Mouse (Mus musculus) limb, embryonic 12.5 days (tissue): ENCODE data around the gene Aqp8. TPM values are rescaled to one million over a fixed set of nuclear protein-coding genes. Genes with fewer than 3 reads are reported as not detected.

ENCODE experiments used
- ATAC-seq: fragments of 200-750 bp; cut with Nextera tagmentation; 2 replicates; pipeline ENCODE4 v1.8.0; 2017; ENCODE audit warnings: low read depth, moderate TSS enrichment; ENCODE audit not compliant: insufficient number of reproducible peaks, insufficient read depth, low FRiP score, low TSS enrichment
- H3K27ac ChIP-seq: fragments of 300-500 bp; sonication (generic); 2 replicates; pipeline ENCODE4 v1.5.1; 2016; ENCODE audit warnings: mild to moderate bottlenecking, moderate library complexity
- H3K27me3 ChIP-seq: fragments of 300-500 bp; sonication (generic); 2 replicates; pipeline ENCODE4 v1.6.1; 2016; ENCODE audit warnings: mild to moderate bottlenecking, moderate library complexity
- H3K36me3 ChIP-seq: fragments of 300-500 bp; sonication (generic); 2 replicates; pipeline ENCODE4 v1.6.1; 2016; ENCODE audit warnings: mild to moderate bottlenecking, moderate library complexity
- H3K4me1 ChIP-seq: fragments of 300-500 bp; sonication (generic); replicated peaks from 2 replicates; pipeline ENCODE4 v1.6.1; 2016
- H3K4me2 ChIP-seq: fragments of 300-500 bp; sonication (generic); 2 replicates; pipeline ENCODE4 v1.6.1; 2016; ENCODE audit warnings: mild to moderate bottlenecking, moderate library complexity
- H3K4me3 ChIP-seq: fragments of 300-500 bp; sonication (generic); replicated peaks from 2 replicates; pipeline ENCODE4 v1.5.1; 2016; ENCODE audit warnings: mild to moderate bottlenecking
- H3K9ac ChIP-seq: fragments of 300-500 bp; sonication (generic); replicated peaks from 2 replicates; pipeline ENCODE4 v1.6.1; 2016; ENCODE audit warnings: mild to moderate bottlenecking, moderate library complexity
- H3K9me3 ChIP-seq: fragments of 300-500 bp; sonication (generic); 2 replicates; pipeline ENCODE4 v1.6.1; 2016; ENCODE audit warnings: mild to moderate bottlenecking, moderate library complexity
- WGBS: fragments of 180-500 bp; shearing (Covaris S2); methylation state at CpG from one replicate; pipeline ENCODE4 v1.1.7; 2016; 5-methylcytosine and 5-hydroxymethylcytosine counted together
- polyA plus RNA-seq: library from polyadenylated mRNA; unstranded; fragments of >200 nt; fragmentation: Nextera tagmentation; extraction: Ambion mirVana; gene quantifications from 2 replicates; pipeline ENCODE4 v1.2.1, GENCODE M21; 2016

Gene Aqp8
- 0.41 and 0.73 TPM in 2 replicates for polyA plus RNA-seq

- H3K27me3 ChIP-seq, result no peaks in the 10 kb centered on the region
Measured at GRCm38 (mm10) chr7:123462070-123462501, at the start of gene Aqp8. Gene Aqp8 (plus strand): TSS chr7:123462291.

GRCm38 (mm10) chr7:123416803-123417202 is 45.3 kb upstream of the Aqp8 start:
- no peaks in the 10 kb centered on the region for H3K27me3 ChIP-seq
- no peak overlapping the region for H3K27ac ChIP-seq
- H3K9me3 ChIP-seq, result no peaks in the 10 kb centered on the region
- ATAC-seq, result no peak
- H3K4me1 ChIP-seq, result no peaks in the 10 kb centered on the region
- H3K36me3 ChIP-seq, result peaks cover 56% of the 10 kb centered on the region
- no peak overlapping the region for H3K9ac ChIP-seq
- H3K4me2 ChIP-seq, result no peak overlapping the region
- no peak overlapping the region for H3K4me3 ChIP-seq
- WGBS, result 72% methylated on average over 4 of the region's 4 CpGs

More at GRCm38 (mm10) chr7:123462070-123462501, at the start of gene Aqp8:
- H3K36me3 ChIP-seq, result no peaks in the 10 kb centered on the region
- no peak within 1 kb of the TSS for H3K4me2 ChIP-seq
- H3K4me3 ChIP-seq, result no peak within 1 kb of the TSS
- H3K9me3 ChIP-seq, result no peaks in the 10 kb centered on the region
- ATAC-seq, result no peak
- WGBS, result 69% methylated on average over 9 of the region's 9 CpGs
- H3K4me1 ChIP-seq, result no peaks in the 10 kb centered on the region
- H3K9ac ChIP-seq, result no peak within 1 kb of the TSS
- no peak within 1 kb of the TSS; the same call in 1 of the 2 replicates for H3K27ac ChIP-seq

- H3K9me3 ChIP-seq, result no peaks in the 10 kb centered on the region
- no peak for ATAC-seq
- no peak overlapping the region for H3K27ac ChIP-seq
- no peaks in the 10 kb centered on the region for H3K27me3 ChIP-seq
- H3K36me3 ChIP-seq, result peaks cover 57% of the 10 kb centered on the region
- H3K4me1 ChIP-seq, result no peaks in the 10 kb centered on the region
- H3K4me3 ChIP-seq, result no peak overlapping the region
- 91% methylated on average over 3 of the region's 3 CpGs for WGBS
- no peak overlapping the region for H3K4me2 ChIP-seq
- H3K9ac ChIP-seq, result no peak overlapping the region
Measured at GRCm38 (mm10) chr7:123417661-123418060, 44.4 kb upstream of the Aqp8 start.

GRCm38 (mm10) chr7:123419984-123420383 is 42.1 kb upstream of the Aqp8 start:
- no peaks in the 10 kb centered on the region for H3K9me3 ChIP-seq
- no peak for ATAC-seq
- H3K4me2 ChIP-seq, result no peak overlapping the region
- H3K4me1 ChIP-seq, result no peaks in the 10 kb centered on the region
- H3K27me3 ChIP-seq, result no peaks in the 10 kb centered on the region
- no peak overlapping the region for H3K9ac ChIP-seq
- WGBS, result 93% methylated on average over 4 of the region's 4 CpGs
- H3K27ac ChIP-seq, result no peak overlapping the region
- H3K36me3 ChIP-seq, result peaks cover 65% of the 10 kb centered on the region
- H3K4me3 ChIP-seq, result no peak overlapping the region

GRCm38 (mm10) chr7:123421958-123422357 is 40.1 kb upstream of the Aqp8 start:
- Histone ChIP-seq H3K36me3 (peaks cover 73% of the 10 kb centered on the region), H3K9ac (no peak overlapping the region), H3K27ac (no peak overlapping the region), H3K9me3 (no peaks in the 10 kb centered on the region), H3K4me1 (no peaks in the 10 kb centered on the region), H3K4me2 (no peak overlapping the region), H3K4me3 (no peak overlapping the region), H3K27me3 (no peaks in the 10 kb centered on the region)
- ATAC-seq, result no peak
- WGBS, result 74% methylated on average over 3 of the region's 3 CpGs

GRCm38 (mm10) chr7:123424281-123424680 is 37.8 kb upstream of the Aqp8 start:
- Histone ChIP-seq H3K27ac (no peak overlapping the region), H3K9me3 (no peaks in the 10 kb centered on the region), H3K4me1 (no peaks in the 10 kb centered on the region), H3K27me3 (no peaks in the 10 kb centered on the region), H3K4me2 (no peak overlapping the region), H3K9ac (no peak overlapping the region), H3K36me3 (peaks cover 72% of the 10 kb centered on the region), H3K4me3 (no peak overlapping the region)
- 94% methylated on average over 6 of the region's 6 CpGs for WGBS
- no peak for ATAC-seq

GRCm38 (mm10) chr7:123425134-123425757 is 36.8 kb upstream of the Aqp8 start:
- Histone ChIP-seq H3K27me3 (no peaks in the 10 kb centered on the region), H3K4me3 (no peak overlapping the region), H3K9me3 (no peaks in the 10 kb centered on the region), H3K9ac (no peak overlapping the region), H3K4me2 (no peak overlapping the region), H3K36me3 (peaks cover 68% of the 10 kb centered on the region), H3K27ac (no peak overlapping the region), H3K4me1 (no peaks in the 10 kb centered on the region)
- ATAC-seq, result no peak
- WGBS, result 91% methylated on average over 6 of the region's 6 CpGs

- H3K4me2 ChIP-seq, result no peak overlapping the region
- WGBS, result 89% methylated on average over 8 of the region's 8 CpGs
- no peak overlapping the region for H3K27ac ChIP-seq
- no peak for ATAC-seq
- H3K9me3 ChIP-seq, result no peaks in the 10 kb centered on the region
- H3K9ac ChIP-seq, result no peak overlapping the region
- H3K4me3 ChIP-seq, result no peak overlapping the region
- no peaks in the 10 kb centered on the region for H3K4me1 ChIP-seq
- no peaks in the 10 kb centered on the region for H3K27me3 ChIP-seq
- peaks cover 53% of the 10 kb centered on the region for H3K36me3 ChIP-seq
Measured at GRCm38 (mm10) chr7:123429624-123430410, 32.3 kb upstream of the Aqp8 start.

GRCm38 (mm10) chr7:123430411-123430705 is 31.7 kb upstream of the Aqp8 start:
- Histone ChIP-seq H3K27me3 (no peaks in the 10 kb centered on the region), H3K4me2 (no peak overlapping the region), H3K4me3 (no peak overlapping the region), H3K27ac (no peak overlapping the region), H3K36me3 (peaks cover 49% of the 10 kb centered on the region), H3K9me3 (no peaks in the 10 kb centered on the region), H3K9ac (no peak overlapping the region), H3K4me1 (no peaks in the 10 kb centered on the region)
- no peak for ATAC-seq
- WGBS, result 79% methylated on average over 4 of the region's 4 CpGs

- Histone ChIP-seq H3K4me3 (no peak overlapping the region), H3K27me3 (no peaks in the 10 kb centered on the region), H3K9me3 (no peaks in the 10 kb centered on the region), H3K4me1 (no peaks in the 10 kb centered on the region), H3K4me2 (no peak overlapping the region), H3K36me3 (peaks cover 45% of the 10 kb centered on the region), H3K27ac (no peak overlapping the region), H3K9ac (no peak overlapping the region)
- 86% methylated on average over 4 of the region's 4 CpGs for WGBS
- no peak for ATAC-seq
Measured at GRCm38 (mm10) chr7:123431206-123431605, 30.9 kb upstream of the Aqp8 start.

- H3K4me3 ChIP-seq, result no peak overlapping the region
- H3K9me3 ChIP-seq, result no peaks in the 10 kb centered on the region
- H3K4me2 ChIP-seq, result no peak overlapping the region
- no peak overlapping the region for H3K27ac ChIP-seq
- H3K9ac ChIP-seq, result no peak overlapping the region
- no peaks in the 10 kb centered on the region for H3K36me3 ChIP-seq
- WGBS, result 82% methylated on average over 1 of the region's 1 CpGs
- no peaks in the 10 kb centered on the region for H3K4me1 ChIP-seq
- no peak for ATAC-seq
- H3K27me3 ChIP-seq, result no peaks in the 10 kb centered on the region
Measured at GRCm38 (mm10) chr7:123442079-123442478, 20.0 kb upstream of the Aqp8 start.
